9 mouse cellular contexts compared by ENCODE assay signal in genomic region chr13:100843016-100843725, GRCm38 (mm10). TPM values are rescaled to one million over a fixed set of nuclear protein-coding genes. Genes with fewer than 3 reads are reported as not detected.
A peak's percentile ranks its signal among the peaks of the same experiment; 100 is the strongest.
DNase-seq lines count a peak whose midpoint lies in the region; ATAC-seq and TF ChIP-seq lines count a peak whose summit lies in the region.
"Had no signal": no experiment of that assay in that cellular context is flagged by ENCODE, and none has a peak within 500 bp of the region (broad histone marks: within the 10 kb centered on the region; RNA-seq: fewer than 3 reads in every experiment).

No protein-coding gene starts in this region.

- no peak for TF ChIP-seq CTCF in small intestine, adult 2 months (IDR thresholded peaks at IDR 0.05; ENCODE audit: extremely low read depth, insufficient read length, insufficient replicate concordance, low read depth, low read length)

- intact Hi-C loops in left cerebral cortex, postnatal 25 days (cut with DNase I) = loop anchor here (5.0 kb wide), 1 partner anchor 1809 kb away; no protein-coding TSS in a partner anchor

- no peak for TF ChIP-seq POLR2A in small intestine, adult 2 months (IDR thresholded peaks at IDR 0.05; ENCODE audit: low read depth, low read length)

- no peaks in the 10 kb centered on the region for H3K36me3 ChIP-seq in liver, embryonic 12.5 days
- no peaks in the 10 kb centered on the region for H3K36me3 ChIP-seq in kidney, embryonic 15.5 days
- H3K36me3 ChIP-seq in small intestine, adult 2 months (ENCODE audit: control insufficient read depth, insufficient read depth, low read length) = no peaks in the 10 kb centered on the region
- H3K36me3 ChIP-seq: embryonic facial prominence, embryonic 10.5 days had no signal

- WGBS in liver, embryonic 12.5 days (ENCODE audit: insufficient replicate concordance) = 68% methylated on average over 7 of the region's 7 CpGs
- WGBS in kidney, embryonic 15.5 days = 51% methylated on average over 7 of the region's 7 CpGs
- WGBS in small intestine, adult 2 months = 10% methylated on average over 7 of the region's 7 CpGs

- no peak for DNase-seq in liver
- DNase-seq in gastrocnemius, postnatal 25 days = peak; percentile 33
- DNase-seq in left cerebral cortex, postnatal 25 days (ENCODE audit: low spot score in 2 of 2) = no peak
- no peak for DNase-seq in frontal cortex, postnatal 10 days (ENCODE audit: low spot score in 2 of 2)
- DNase-seq in ovary, postnatal 14 days (ENCODE audit: low spot score) = no peak

- no peaks in the 10 kb centered on the region for H3K4me1 ChIP-seq in liver, embryonic 12.5 days
- peaks cover 6% of the 10 kb centered on the region; the same call in 1 of the 2 replicates for H3K4me1 ChIP-seq in kidney, embryonic 15.5 days
- peaks cover 12% of the 10 kb centered on the region; the same call in 1 of the 2 replicates for H3K4me1 ChIP-seq in small intestine, adult 2 months (ENCODE audit: control insufficient read depth, insufficient read depth, insufficient read length, low read length)
- H3K4me1 ChIP-seq: embryonic facial prominence, embryonic 10.5 days had no signal

- H3K27me3 ChIP-seq in liver, embryonic 12.5 days (replicated peaks) = no peaks in the 10 kb centered on the region
- no peaks in the 10 kb centered on the region for H3K27me3 ChIP-seq in kidney, embryonic 15.5 days
- no peaks in the 10 kb centered on the region for H3K27me3 ChIP-seq in small intestine, adult 2 months (ENCODE audit: control insufficient read depth, insufficient read depth, low read length)

- H3K9me3 ChIP-seq in liver, embryonic 12.5 days (replicated peaks) = no peaks in the 10 kb centered on the region
- H3K9me3 ChIP-seq in kidney, embryonic 15.5 days (replicated peaks) = no peaks in the 10 kb centered on the region
- H3K9me3 ChIP-seq: embryonic facial prominence, embryonic 10.5 days had no signal

- H3K4me2 ChIP-seq in liver, embryonic 12.5 days = no peak overlapping the region
- no peak overlapping the region for H3K4me2 ChIP-seq in kidney, embryonic 15.5 days

- no peak overlapping the region for H3K4me3 ChIP-seq in liver, embryonic 12.5 days
- no peak overlapping the region for H3K4me3 ChIP-seq in kidney, embryonic 15.5 days (replicated peaks)
- peak overlapping the region; percentile 25; the same call in 1 of the 2 replicates for H3K4me3 ChIP-seq in small intestine, adult 2 months (ENCODE audit: low read depth, low read length)
- H3K4me3 ChIP-seq: embryonic facial prominence, embryonic 10.5 days had no signal

- no peak overlapping the region for H3K9ac ChIP-seq in liver, embryonic 12.5 days
- H3K9ac ChIP-seq in kidney, embryonic 15.5 days = no peak overlapping the region

- no peak overlapping the region for H3K27ac ChIP-seq in liver, embryonic 12.5 days
- no peak overlapping the region for H3K27ac ChIP-seq in kidney, embryonic 15.5 days
- H3K27ac ChIP-seq in small intestine, adult 2 months (ENCODE audit: insufficient read depth, low read depth, low read length) = peak overlapping the region; percentile 100
- H3K27ac ChIP-seq: embryonic facial prominence, embryonic 10.5 days had no signal

- peak; percentile 30; the same call in 1 of the 2 replicates for ATAC-seq in liver, embryonic 12.5 days
- ATAC-seq in kidney, embryonic 15.5 days (replicated peaks; ENCODE audit: low FRiP score) = peak; percentile 57; the same call in 1 of the 2 replicates

RNA-seq across cellular contexts. Expression of gene Slc30a5, which starts 9.9 kb away (rescaled TPM):
- polyA plus RNA-seq in liver, embryonic 12.5 days (2016; fragmentation: Nextera tagmentation; extraction: Ambion mirVana) = 40.8 and 45.1 TPM in 2 replicates
- 10 to 100 TPM; 10.5 to 11.3 TPM for total RNA-seq in gastrocnemius, postnatal 25 days (2021)
- 55.7 and 56.8 TPM in 2 replicates for polyA plus RNA-seq in kidney, embryonic 15.5 days (2015; fragmentation: Nextera tagmentation; extraction: Ambion mirVana)
- 14.0 and 24.7 TPM in 2 replicates for polyA plus RNA-seq in small intestine, adult 2 months (2012; rRNA removed)
- total RNA-seq in left cerebral cortex, postnatal 25 days (2021) = 10 to 100 TPM; 43.3 to 49.5 TPM

RNA-seq across cellular contexts. Expression of gene Ccnb1, which starts 56.8 kb away (rescaled TPM):
- polyA plus RNA-seq in liver, embryonic 12.5 days (2016; fragmentation: Nextera tagmentation; extraction: Ambion mirVana) = 284 and 289 TPM in 2 replicates
- 1 to 10 TPM; 1.0 to 1.2 TPM for total RNA-seq in gastrocnemius, postnatal 25 days (2021)
- polyA plus RNA-seq in kidney, embryonic 15.5 days (2015; fragmentation: Nextera tagmentation; extraction: Ambion mirVana) = 256 and 259 TPM in 2 replicates
- 4.3 and 11.2 TPM in 2 replicates for polyA plus RNA-seq in small intestine, adult 2 months (2012; rRNA removed)
- total RNA-seq in left cerebral cortex, postnatal 25 days (2021) = 1 to 10 TPM; 1.7 to 1.8 TPM

Comparison
In these comparisons a context has a peak if more than half of its experiments do, and no peak if none do; other contexts are left out.
1. RNA of gene Ccnb1, which starts 56.8 kb away (polyA plus RNA-seq): 284 to 289 TPM in liver, embryonic 12.5 days and 256 to 259 TPM in kidney, embryonic 15.5 days; 4.3 to 11.2 TPM in small intestine, adult 2 months; every median in the first group is over 10 times any median in the second.